Mouse (Mus musculus) left cerebral cortex, postnatal 10 days (tissue): ENCODE measurements around the gene S100a7a. TPM values are rescaled to one million over a fixed set of nuclear protein-coding genes. Genes with fewer than 3 reads are reported as not detected.

Experiments
- DNase-seq, 2 experiments: peaks; one replicate each; pipeline ENCODE4 v3.0.0; 2021 to 2022; ENCODE audit warnings: low spot score in 2 of 2, mixed read lengths in 1 of 2; ENCODE audit errors: extremely low spot score in 1 of 2
- intact Hi-C: fragments of 180-260 bp; cut with DNase I; formaldehyde crosslinking; loops from one replicate; pipeline ENCODE4 v1.15.1; 2025
- total RNA-seq, 2 experiments: library from RNA; stranded (reverse); gene quantifications; 2 replicates each; pipeline ENCODE4 v1.2.3; 2021

The S100a7a gene
- total RNA-seq, 2 experiments from 2014 or later: 0.71 to 2.1 TPM

GRCm38 (mm10) chr3:90678656-90679055, 24.8 kb downstream of the S100a7a start:
- DNase-seq: no peak
- intact Hi-C loops: no loop called here

- DNase-seq: no peak
- intact Hi-C loops: no loop called here
Observed at GRCm38 (mm10) chr3:90683929-90684328, 30.1 kb downstream of the S100a7a start.

- intact Hi-C loops: no loop called here
- no peak for DNase-seq
Observed at GRCm38 (mm10) chr3:90686835-90687234, 33.0 kb downstream of the S100a7a start.

- intact Hi-C loops: no loop called here
- DNase-seq: no peak
Observed at GRCm38 (mm10) chr3:90693496-90693895, 39.7 kb downstream of the S100a7a start.

- intact Hi-C loops: no loop called here
- DNase-seq: no peak
Observed at GRCm38 (mm10) chr3:90695613-90696012, 41.8 kb downstream of the S100a7a start, which contains the start of gene S100a9. Gene S100a9, minus strand, starts transcription at chr3:90695721.

GRCm38 (mm10) chr3:90702244-90702643, 48.4 kb downstream of the S100a7a start:
- intact Hi-C loops: loop anchor here (5.0 kb wide), 1 partner anchor 35 kb away; the partner anchor contains the start of gene S100a8
- no peak for DNase-seq

Other genes with a start within 250 kb of the S100a7a start
- gene Ints3, start 220.4 kb upstream of the S100a7a start, total RNA-seq: 10 to 100 TPM; 57.0 to 62.0 TPM
- 1 to 10 TPM; 3.4 to 4.3 TPM for gene Npr1, start 188.2 kb upstream of the S100a7a start, total RNA-seq
- gene Ilf2, start 177.9 kb upstream of the S100a7a start, total RNA-seq: 100 to 1,000 TPM; 111 to 115 TPM
- gene Snapin, start 163.0 kb upstream of the S100a7a start, total RNA-seq: 10 to 100 TPM; 46.7 to 47.9 TPM
- gene Chtop, start 144.5 kb upstream of the S100a7a start, total RNA-seq: 100 to 1,000 TPM; 196 TPM
- gene S100a1, start 139.6 kb upstream of the S100a7a start, total RNA-seq: 10 to 100 TPM; 54.7 to 62.3 TPM
- 10 to 100 TPM; 20.5 to 23.9 TPM for gene S100a13, start 139.6 kb upstream of the S100a7a start, total RNA-seq
- gene S100a14, start 127.2 kb upstream of the S100a7a start, total RNA-seq: not detected
- gene S100a16, start 116.8 kb upstream of the S100a7a start, total RNA-seq: 10 to 100 TPM; 73.7 to 83.6 TPM
- gene S100a3, start 93.4 kb upstream of the S100a7a start, total RNA-seq: 1 to 10 TPM; 1.7 to 1.8 TPM
- not detected for gene S100a2, start 63.8 kb upstream of the S100a7a start, total RNA-seq
- gene Gm42674, start 52.1 kb upstream of the S100a7a start, total RNA-seq: not detected
- 1 to 10 TPM; 7.1 to 8.1 TPM for gene S100a4, start 50.2 kb upstream of the S100a7a start, total RNA-seq
- not detected for gene S100a5, start 45.5 kb upstream of the S100a7a start, total RNA-seq
- gene S100a6, start 41.1 kb upstream of the S100a7a start, total RNA-seq: 10 to 100 TPM; 24.2 to 31.1 TPM
- gene S100a8, start 15.0 kb downstream of the S100a7a start, total RNA-seq: under 1 TPM in 1 of 2 experiments, not detected in 1; 0.79 TPM
- not detected for gene S100a9, start 41.7 kb downstream of the S100a7a start, total RNA-seq
- not detected for gene Pglyrp4, start 72.9 kb downstream of the S100a7a start, total RNA-seq
- not detected for gene Gm5849, start 123.9 kb downstream of the S100a7a start, total RNA-seq